Mouse (Mus musculus) common myeloid progenitor, adult 5-6 weeks (primary cell): Measurements from ENCODE around the gene A830018L16Rik. TPM values are rescaled to one million over a fixed set of nuclear protein-coding genes. Genes with fewer than 3 reads are reported as not detected.

Source experiments
- ATAC-seq: replicated peaks from 2 replicates; pipeline ENCODE4 v1.8.0; 2016; ENCODE audit warnings: low read depth, mild to moderate bottlenecking, moderate TSS enrichment, inconsistent platforms; ENCODE audit not compliant: poor library complexity, severe bottlenecking
- total RNA-seq: library from RNA; stranded (forward); fragments of 200-1000, 187-1606 nt; gene quantifications from 2 replicates; pipeline ENCODE4 v1.2.3, GENCODE M21; 2017

The A830018L16Rik gene
- total RNA-seq, 1 experiment from 2014 or later: not detected

DNA sequence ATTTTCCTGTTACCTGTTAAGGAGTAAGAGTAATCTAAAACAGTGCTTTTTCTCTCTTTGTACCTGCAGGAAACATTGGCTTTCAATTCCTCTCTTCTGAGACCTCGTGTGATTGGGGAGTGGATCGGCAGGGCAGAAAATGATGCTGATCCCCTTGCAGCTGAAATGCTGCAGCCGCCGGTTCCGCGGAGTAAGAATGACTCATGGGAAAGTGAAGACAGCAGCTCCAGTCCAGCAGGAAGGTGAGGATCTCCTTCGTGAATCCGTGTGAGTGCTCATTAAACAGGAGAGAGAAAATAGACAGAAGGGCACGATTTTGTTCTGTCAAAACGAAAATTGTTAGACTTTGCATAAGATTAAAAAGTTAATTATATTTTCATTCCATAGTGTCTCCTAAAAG is 174.4 kb downstream of the A830018L16Rik start:
- ATAC-seq: no peak

DNA sequence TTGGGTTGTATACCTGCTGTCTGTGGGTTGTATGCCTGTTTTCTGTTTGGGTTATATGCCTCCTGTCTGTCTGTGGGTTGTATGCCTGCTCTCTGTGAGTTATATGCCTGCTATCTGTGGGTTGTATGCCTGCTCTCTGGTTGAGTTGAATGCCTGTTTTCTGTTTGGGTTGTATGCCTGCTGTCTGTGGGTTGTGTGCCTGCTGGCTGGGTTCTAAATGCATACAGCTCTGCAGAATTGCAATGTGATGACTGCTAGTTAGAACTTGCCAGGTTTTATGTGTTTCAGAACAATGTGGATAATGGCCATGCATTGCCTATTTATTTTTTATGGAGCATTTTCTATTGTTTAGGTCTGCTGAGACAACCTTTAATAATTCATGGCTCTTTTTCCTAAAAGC is 236.2 kb downstream of the A830018L16Rik start:
- ATAC-seq: no peak

DNA sequence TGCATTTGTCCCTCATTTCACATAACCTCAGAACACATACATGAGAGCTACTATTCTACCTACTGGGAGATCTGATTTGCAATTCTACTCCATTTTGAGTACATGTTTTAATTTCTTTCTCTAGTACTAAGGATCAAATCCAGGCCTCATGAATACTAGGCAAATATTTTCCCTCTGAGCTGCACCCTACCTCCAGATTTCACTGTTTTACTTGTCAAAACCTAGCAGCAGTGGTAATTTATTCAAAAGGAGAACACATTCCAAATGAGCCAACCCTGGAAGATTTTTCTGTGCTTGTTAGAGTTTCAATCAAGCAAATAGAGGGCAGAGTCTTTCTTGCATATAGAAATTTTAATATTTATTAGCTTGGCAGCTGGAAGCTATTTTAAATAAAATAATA is 238.9 kb downstream of the A830018L16Rik start:
- no peak for ATAC-seq

DNA sequence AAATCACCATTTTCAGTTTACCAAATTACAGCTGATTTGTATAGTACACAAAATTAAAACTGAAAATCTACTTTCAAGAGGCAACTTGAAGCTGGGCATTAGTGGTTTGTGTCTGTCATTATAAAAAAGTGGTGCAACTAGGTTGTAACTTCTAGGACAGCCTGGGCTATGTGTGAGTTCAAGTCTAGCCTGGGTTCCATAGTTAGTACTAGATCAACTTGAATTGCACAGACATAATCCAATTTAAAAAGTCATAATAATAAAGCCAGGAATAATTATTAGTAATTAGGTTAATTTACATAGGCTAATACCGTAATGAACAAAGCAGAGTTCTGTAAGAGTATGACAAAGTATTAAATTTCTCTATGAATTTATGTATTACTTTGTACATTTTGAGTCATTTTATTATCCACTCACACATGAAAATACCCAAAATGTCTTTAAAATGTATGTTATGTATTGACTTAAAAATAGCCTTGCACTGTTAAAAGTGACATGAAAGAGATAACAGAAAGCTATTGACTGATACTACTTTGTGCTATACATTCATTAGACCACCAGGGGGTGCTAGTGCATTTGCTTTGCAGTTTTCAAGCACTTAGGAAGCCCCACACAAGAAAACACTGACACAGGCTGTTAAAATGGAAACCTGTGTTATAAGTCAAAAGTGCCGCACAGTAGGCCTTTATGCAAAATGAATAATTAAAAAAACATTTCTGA is 243.6 kb downstream of the A830018L16Rik start:
- peak; percentile 83 for ATAC-seq

DNA sequence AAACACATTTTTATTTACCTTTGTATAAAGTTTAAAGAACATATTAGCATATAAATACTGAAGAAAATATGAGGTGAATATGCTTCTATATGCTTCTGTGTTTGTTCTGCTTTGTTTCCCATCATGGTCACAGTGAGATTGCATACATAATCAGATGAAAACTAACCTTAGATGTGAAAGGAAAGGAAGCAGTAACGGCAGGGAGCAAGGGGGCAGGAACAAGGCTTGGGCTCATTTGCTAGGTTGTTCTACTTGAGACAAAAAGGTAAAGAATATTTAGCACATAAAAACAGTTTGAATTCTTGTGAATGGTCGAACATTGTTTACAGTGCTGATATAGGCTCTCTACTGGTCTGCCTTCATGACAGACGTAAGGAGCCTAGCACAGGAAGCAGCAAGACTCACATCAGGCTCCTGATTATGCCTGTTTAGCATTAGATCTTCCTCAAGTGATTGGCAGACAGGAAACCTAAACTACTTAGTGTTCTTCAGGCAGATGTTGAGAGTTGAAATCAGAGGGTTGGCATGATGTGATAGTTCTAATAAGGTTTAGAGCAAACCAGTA is 244.2 kb downstream of the A830018L16Rik start:
- ATAC-seq: no peak

DNA sequence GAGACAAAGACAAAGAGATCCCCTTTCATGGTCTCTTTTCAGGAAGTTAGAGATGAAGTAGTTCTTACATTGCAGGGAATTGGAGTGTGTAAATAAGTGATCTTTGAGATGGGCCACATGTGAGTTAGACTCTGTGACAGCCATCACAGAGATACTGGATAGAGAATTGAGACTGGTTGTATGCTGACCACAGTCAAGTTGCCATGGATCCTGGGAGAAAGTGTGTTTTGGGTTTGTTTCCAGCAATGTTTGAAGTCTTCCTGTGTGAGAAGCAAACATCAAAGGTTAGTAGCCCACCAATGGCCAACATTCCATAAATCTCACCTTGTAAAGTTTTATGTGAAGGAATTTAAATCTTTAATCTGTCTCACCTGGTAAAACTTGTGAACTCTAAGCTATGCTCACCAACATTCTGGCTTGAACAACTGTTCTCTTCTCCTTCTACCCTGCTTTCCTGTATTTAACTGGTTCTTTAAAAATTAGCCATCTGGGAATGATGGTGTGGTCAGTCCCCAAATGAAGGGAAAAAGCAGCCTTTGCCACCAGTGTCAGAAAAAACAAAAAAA is 330.9 kb downstream of the A830018L16Rik start:
- ATAC-seq: no peak

DNA sequence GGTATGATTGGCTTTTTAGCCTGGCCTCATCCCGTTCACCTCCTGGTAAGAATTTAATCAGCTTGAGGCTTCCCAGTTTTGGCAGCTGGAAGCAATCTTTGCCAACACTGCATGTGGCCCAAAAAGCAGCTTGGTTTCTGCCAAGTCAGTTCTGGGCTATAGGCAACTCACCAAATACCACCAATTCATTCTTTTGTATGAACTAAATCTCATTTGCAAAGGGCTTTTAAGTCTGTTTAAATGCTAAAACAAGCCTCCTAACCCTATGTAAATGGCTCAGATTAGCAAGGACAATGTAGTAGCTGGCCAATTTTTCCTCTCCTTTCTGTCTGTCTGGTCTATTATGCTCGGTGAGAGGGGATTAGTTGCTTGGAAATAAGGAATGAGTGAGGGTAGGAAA is 334.5 kb downstream of the A830018L16Rik start:
- no peak for ATAC-seq

DNA sequence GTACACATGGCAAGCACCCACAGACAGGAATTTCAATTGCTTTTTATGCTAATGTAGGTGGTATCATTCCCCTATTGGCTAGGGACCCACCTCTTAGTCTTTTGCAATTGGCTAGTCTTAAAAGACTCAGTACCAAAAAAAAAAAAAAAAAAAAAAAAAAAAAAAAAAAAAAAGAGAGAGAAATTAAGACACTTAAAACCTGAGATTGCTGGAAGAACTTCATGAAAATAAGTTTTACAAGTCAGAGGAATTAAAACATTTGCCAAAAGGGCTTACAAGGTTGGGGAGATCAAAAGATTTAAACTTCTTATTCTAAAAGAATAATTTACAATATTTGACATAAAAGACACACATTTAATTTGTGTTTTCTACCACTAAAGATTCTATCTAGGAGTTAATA is 336.2 kb downstream of the A830018L16Rik start:
- no peak for ATAC-seq

DNA sequence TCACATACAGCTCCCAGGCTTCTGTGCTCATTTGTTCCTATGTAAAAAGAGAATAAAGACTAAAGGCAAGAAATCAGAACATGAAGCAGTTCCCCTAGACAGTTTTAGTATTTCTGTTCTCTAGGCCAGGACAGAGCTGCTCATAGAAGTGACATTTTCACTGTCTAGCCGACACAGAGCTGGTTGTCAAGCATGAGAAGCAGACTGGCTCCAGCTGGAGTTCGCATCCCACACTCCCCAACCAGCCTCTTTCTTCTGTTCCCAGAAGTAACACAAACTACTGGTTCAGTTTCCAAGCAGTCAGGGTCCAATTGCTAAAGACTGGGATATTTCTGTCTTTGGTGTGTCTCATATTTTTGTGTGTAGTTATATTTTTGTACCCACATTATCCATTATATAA is 336.7 kb downstream of the A830018L16Rik start:
- no peak for ATAC-seq

DNA sequence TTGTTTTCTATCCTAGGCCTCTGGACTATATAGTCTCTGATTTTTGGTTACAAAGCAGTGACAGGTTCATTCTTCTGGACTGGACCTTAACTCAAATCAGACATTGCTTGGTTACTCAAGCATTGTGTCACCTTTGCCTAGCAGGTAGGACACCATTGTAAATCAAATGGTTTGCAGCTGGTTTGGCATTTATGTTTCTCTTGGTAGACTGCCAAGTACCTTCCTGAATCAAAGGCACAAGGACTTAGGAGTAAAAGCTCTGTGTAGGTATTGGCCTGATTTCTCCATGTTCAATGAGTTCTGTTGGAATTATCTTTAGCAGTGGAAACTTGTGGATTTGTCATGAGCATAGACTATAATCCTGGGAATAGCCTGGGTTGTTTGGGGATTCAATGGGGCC is 338.1 kb downstream of the A830018L16Rik start:
- ATAC-seq: no peak

DNA sequence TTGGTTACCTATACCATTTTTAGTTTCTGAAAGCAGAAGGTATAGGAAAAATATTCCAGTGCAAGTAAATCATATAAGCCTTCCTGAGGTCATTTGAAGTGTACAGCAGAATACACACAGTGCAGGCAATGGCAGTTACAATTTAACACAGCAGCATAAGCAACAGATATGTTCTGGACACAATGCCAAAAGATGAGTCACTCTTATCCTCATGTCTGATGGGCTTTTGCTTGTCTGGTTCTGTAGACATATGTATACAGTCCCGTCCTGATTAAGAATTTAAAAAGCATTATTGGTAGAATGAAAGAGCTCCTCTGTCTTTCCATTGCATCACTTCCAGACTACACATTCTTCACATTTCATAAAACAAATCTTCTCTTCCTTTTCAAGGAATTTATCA is 374.4 kb downstream of the A830018L16Rik start:
- ATAC-seq: no peak

DNA sequence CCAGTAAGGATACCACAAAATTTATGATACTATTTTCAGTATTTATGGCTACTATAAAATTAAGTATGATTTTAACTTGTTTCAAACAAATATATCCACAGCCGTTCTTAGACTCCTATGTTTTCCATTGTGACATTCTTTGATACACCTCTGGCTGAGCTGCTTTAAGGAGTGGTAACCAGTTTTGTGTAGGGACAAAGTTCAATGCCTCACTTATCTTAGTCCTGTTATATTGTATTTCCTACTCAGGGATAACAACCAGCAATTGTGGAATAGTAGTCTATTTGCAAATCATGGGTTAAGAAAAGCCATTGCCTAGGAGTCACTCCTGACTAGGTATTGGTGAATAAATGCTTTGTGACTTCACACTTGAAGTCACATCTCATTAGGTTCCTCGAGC is 378.9 kb downstream of the A830018L16Rik start:
- ATAC-seq: no peak

DNA sequence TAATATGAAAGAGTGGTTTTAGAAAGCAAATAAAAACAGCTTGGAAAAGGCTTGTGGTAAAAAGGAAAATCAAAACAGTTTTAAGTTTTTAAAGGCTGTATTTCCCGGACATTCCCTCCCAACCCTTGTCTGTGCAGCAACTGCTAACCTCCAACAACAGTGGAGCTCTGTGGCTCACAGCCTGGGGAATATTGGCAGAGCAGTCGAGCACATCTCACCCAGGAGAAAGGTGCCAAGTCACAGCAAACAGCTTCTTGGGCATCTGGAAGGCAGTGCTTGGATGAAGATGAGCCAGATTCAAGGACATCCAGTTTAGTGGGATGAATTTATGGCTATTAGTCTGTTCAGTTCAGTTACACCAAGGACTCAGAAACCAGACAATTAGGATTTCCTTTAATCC is 381.8 kb downstream of the A830018L16Rik start:
- no peak for ATAC-seq

DNA sequence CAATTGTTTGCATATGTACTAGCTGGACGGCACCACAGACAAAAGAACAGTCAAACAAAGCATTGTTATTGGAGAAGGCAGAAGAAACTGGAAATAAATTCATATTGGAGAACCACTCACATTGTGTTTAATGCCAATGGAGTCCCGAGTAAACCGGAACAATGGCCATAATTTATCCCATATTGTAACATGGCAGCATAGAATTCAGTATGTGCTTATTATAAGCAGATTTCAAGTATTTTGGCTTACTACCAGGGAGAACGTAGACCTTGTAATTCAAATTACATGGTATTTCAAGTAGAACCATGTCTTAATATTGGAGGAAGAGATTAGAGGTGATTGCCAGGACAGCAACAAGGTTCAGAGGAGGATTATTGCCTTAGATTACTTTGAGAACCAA is 458.9 kb downstream of the A830018L16Rik start:
- ATAC-seq: no peak

DNA sequence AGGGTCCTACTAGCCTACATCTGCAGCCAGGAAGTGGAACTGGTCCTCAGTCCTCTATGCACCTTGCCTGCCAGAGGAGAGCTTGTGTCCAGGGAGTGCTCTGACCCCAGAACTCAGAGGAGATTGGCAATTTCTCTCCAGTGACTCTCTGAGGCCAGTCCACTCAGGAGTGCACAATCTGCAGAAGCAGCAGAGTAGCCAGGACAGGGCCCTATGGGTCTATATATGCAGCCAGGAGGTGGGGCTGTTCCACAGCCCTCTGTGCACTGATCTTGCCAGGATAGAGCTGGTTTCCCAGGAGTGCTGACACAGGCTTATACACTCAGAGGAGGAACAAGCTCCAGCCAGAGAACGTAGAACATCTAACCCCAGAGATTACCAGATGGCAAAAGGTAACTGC is 459.7 kb downstream of the A830018L16Rik start:
- ATAC-seq: no peak

DNA sequence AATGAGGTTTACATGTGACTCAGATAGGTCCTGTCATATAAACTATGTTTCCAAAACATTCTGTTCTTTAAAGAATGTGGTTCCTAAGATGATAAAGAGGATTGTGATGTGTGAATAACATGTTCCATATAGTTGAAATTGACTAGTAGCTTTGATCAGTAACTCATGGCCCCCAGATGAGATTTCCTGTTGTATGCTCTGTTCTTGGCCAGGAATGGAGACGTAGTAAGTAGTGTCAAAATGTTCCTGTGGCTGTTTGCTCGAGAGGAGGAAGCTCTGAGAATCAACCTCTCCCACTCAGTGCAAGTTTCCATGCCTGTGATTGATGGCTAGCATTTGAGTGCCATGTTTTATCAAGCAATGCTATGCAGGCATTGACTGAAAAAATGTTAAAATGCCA is 467.8 kb downstream of the A830018L16Rik start:
- no peak for ATAC-seq

DNA sequence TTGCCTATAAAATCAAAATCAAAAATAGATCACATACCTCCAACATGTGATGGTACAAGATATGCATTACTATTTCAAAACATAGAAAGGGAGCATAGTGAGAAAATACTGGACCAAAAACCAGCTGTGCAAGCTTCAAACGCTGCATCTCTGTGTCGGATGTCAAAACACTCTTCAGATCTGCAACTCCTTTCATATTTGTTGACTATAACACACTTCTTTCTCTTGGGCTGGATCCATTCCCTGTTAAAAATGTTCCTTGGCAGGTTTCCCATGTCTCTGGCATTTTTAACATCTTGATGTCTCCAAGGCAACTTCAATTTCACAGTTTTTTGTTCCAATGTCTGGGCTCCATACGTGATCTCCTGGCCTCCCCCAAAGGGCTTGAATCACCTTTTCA is 481.8 kb downstream of the A830018L16Rik start:
- no peak for ATAC-seq

DNA sequence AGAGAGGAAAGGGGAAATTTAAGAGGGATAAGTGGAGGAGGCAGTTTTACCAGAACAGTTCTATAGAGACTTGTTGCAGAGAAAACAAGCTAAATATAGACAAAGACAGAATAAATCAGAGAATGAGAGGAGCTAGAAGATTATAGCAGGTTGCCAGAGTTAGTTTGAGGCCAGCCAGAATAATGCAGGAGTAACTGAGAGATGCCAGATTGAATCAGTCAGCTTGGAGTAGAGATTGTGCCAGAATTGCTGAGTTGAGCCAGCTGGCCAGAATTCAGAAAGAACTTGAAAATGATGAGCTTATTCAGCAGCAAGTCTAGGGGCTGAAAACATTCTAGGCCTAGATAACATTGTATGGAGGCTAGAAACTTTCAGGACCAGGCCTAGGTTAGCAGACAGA is 502.0 kb downstream of the A830018L16Rik start:
- no peak for ATAC-seq

DNA sequence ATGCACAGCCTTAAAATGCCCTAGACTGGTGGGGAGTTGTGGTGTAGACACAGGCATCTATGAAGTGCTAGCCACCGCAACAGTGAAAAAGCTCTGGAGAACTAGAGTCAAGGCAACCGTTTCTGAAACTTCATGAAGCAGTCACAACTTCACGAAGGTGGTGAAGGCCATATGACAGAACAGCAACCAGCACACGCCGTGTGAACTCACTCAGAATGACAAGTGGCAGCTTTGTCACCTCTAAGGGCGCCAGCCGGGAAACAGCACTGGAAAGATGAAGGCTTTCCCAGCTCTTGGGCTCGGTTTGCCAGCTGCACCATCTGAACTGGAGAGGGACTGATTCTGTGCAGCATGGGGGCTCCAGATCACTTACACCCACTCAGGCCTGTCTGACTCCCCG is 523.1 kb downstream of the A830018L16Rik start:
- ATAC-seq: no peak

DNA sequence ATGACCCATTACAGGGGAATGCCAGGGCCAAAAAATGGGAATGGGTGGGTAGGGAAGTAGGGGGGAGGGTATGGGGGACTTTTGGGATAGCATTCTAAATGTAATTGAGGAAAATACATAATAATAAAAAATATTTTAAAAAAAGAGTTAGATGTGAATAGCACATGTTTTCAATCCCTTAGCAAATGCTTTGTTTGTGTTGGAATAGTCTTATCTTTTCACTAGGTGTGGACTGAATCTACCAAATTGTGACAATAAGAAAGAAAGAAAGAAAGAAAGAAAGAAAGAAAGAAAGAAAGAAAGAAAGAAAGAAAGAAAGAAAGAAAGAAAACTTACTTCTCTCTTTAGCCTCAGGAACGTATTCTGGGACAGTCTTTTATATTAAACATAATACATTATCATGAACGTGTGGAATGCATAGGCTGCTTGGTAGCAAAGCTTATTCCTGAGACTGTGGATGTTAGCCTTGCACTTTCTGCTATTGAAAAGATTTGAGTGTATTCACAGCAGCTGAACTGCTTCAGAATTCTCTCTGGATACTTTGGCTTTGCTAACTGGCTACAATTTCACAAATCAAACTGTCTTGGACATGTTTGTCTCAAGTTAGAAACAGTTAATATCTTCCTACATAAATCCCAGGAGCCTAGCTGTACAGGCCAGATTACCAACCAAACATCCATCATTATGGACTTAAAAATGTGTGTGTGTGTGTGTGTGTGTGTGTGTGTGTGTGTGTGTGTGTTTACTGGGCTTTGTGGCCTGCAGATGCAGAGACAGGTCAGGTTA is 545.7 kb downstream of the A830018L16Rik start:
- no peak for ATAC-seq

DNA sequence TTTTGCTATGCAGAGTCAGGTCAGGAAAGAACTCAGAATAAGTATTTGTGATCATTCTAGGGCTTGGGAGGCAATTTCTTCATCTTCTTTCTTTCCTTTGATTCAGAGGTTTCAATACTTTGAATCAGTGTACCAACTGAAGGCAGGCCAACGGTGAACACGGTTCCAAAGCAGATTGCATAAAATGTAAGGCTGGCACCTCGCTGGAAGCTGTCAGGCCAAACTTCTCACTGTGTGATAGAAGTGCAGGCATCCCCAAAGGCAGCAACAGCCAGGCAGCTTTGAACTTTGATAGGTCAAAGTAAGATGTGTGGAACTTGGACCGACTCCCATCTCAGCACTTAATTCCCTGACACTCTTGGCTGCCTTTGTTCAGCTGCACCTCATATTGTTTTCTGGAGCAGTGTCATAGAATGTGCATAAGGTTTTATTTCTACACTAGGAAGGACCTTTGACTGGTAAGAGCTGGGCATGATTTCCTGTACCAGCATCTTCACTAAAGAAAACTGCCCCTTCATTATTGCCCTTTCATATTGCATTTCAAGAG is 568.8 kb downstream of the A830018L16Rik start:
- no peak for ATAC-seq
